Mouse (Mus musculus): Measurements from ENCODE around the gene Kif26b.

- no peak for TF ChIP-seq CTCF (IDR thresholded peaks at IDR 0.05; ENCODE audit: extremely low read depth, insufficient read length, insufficient replicate concordance, low read depth, low read length)
- no peak for TF ChIP-seq POLR2A (IDR thresholded peaks at IDR 0.05; ENCODE audit: low read depth, low read length)
These were observed 138.9 kb downstream of the Kif26b start for GRCm38 (mm10) chr1:178667808-178668207.
